8 mouse cellular contexts compared by ENCODE assay signal in genomic region chr12:85598053-85598452, GRCm38 (mm10). TPM values are rescaled to one million over a fixed set of nuclear protein-coding genes. Genes with fewer than 3 reads are reported as not detected.
A peak's percentile ranks its signal among the peaks of the same experiment; 100 is the strongest.
DNase-seq lines count a peak whose midpoint lies in the region; ATAC-seq and TF ChIP-seq lines count a peak whose summit lies in the region.

No protein-coding gene starts in this region.

- no peaks in the 10 kb centered on the region for H3K27me3 ChIP-seq in lung, postnatal 0 days (replicated peaks; ENCODE audit: insufficient read depth, low read length)
- no peaks in the 10 kb centered on the region for H3K27me3 ChIP-seq in heart, embryonic 15.5 days
- H3K27me3 ChIP-seq in liver, embryonic 16.5 days (ENCODE audit: control insufficient read depth, insufficient read depth, low read depth, low read length), result peaks cover 43% of the 10 kb centered on the region

- TF ChIP-seq CTCF in lung, postnatal 0 days (IDR thresholded peaks at IDR 0.05), result no peak

- no peak for ATAC-seq in lung, postnatal 0 days
- no peak for ATAC-seq in heart, embryonic 15.5 days (replicated peaks; ENCODE audit: insufficient number of reproducible peaks, insufficient read depth, low FRiP score, low read depth)
- ATAC-seq in liver, embryonic 16.5 days (ENCODE audit: low read depth), result no peak
- ATAC-seq in frontal cortex, adult (ENCODE audit: low TSS enrichment), result no peak

- WGBS in lung, postnatal 0 days, result 47% methylated on average over 11 of the region's 11 CpGs
- 68% methylated on average over 11 of the region's 11 CpGs for WGBS in heart, embryonic 15.5 days
- 38% methylated on average over 11 of the region's 11 CpGs for WGBS in liver, embryonic 16.5 days (ENCODE audit: insufficient replicate concordance)

- peak overlapping the region; percentile 93; the same call in 1 of the 2 replicates for H3K4me3 ChIP-seq in lung, postnatal 0 days (ENCODE audit: low read depth, low read length)
- H3K4me3 ChIP-seq in heart, embryonic 15.5 days, result peak overlapping the region; percentile 92
- H3K4me3 ChIP-seq in liver, embryonic 16.5 days (ENCODE audit: low read depth, low read length), result no peak overlapping the region

- peak overlapping the region; percentile 92 for H3K4me2 ChIP-seq in lung, postnatal 0 days (replicated peaks; ENCODE audit: low read depth, low read length)
- H3K4me2 ChIP-seq in heart, embryonic 15.5 days, result peak overlapping the region; percentile 93
- peak overlapping the region; percentile 69; the same call in 1 of the 2 replicates for H3K4me2 ChIP-seq in liver, embryonic 16.5 days (ENCODE audit: low read depth, low read length)

- H3K4me1 ChIP-seq in lung, postnatal 0 days (ENCODE audit: insufficient read depth, low read depth, low read length), result peaks cover 15% of the 10 kb centered on the region; the same call in 1 of the 2 replicates
- peaks cover 42% of the 10 kb centered on the region for H3K4me1 ChIP-seq in heart, embryonic 15.5 days (replicated peaks)
- H3K4me1 ChIP-seq in liver, embryonic 16.5 days (ENCODE audit: control insufficient read depth, low read depth, low read length), result peaks cover 2% of the 10 kb centered on the region; the same call in 1 of the 2 replicates

- no peaks in the 10 kb centered on the region for H3K9me3 ChIP-seq in lung, postnatal 0 days (ENCODE audit: low read length)
- H3K9me3 ChIP-seq in heart, embryonic 15.5 days (replicated peaks), result no peaks in the 10 kb centered on the region
- H3K9me3 ChIP-seq in liver, embryonic 16.5 days (replicated peaks; ENCODE audit: control insufficient read depth, low read length), result no peaks in the 10 kb centered on the region

- DNase-seq in lung, postnatal 0 days (ENCODE audit: low spot score), result peak; percentile 64
- no peak for DNase-seq in lung, postnatal 10 days
- DNase-seq in yolk sac, embryonic 10.5 days (ENCODE audit: low spot score), result peak; percentile 80
- no peak for DNase-seq in thymus, postnatal 36 days
- DNase-seq in embryo, embryonic 9.5 days (ENCODE audit: extremely low spot score), result no peak

- TF ChIP-seq EP300 in lung, postnatal 0 days (IDR thresholded peaks at IDR 0.05), result no peak

- no peaks in the 10 kb centered on the region for H3K36me3 ChIP-seq in lung, postnatal 0 days (ENCODE audit: insufficient read depth, low read length)
- no peaks in the 10 kb centered on the region for H3K36me3 ChIP-seq in heart, embryonic 15.5 days
- no peaks in the 10 kb centered on the region for H3K36me3 ChIP-seq in liver, embryonic 16.5 days (ENCODE audit: control insufficient read depth, insufficient read depth)

- peak overlapping the region; percentile 96 for H3K9ac ChIP-seq in lung, postnatal 0 days (replicated peaks; ENCODE audit: low read depth)
- peak overlapping the region; percentile 94; the same call in 1 of the 2 replicates for H3K9ac ChIP-seq in heart, embryonic 15.5 days
- no peak overlapping the region for H3K9ac ChIP-seq in liver, embryonic 16.5 days (ENCODE audit: low read depth, low read length)

- peak overlapping the region; percentile 96 for H3K27ac ChIP-seq in lung, postnatal 0 days (ENCODE audit: low read length)
- peak overlapping the region; percentile 93 for H3K27ac ChIP-seq in heart, embryonic 15.5 days
- no peak overlapping the region for H3K27ac ChIP-seq in liver, embryonic 16.5 days (ENCODE audit: low read length)

RNA-seq across cellular contexts. Expression of gene Jdp2, which starts 0.8 kb away (rescaled TPM):
- polyA plus RNA-seq in lung, postnatal 0 days (2015; fragmentation: Nextera tagmentation; extraction: Ambion mirVana), result 1.2 and 1.4 TPM in 2 replicates
- polyA plus RNA-seq in heart, embryonic 15.5 days (2015; fragmentation: Nextera tagmentation; extraction: Ambion mirVana), result 0.37 and 0.96 TPM in 2 replicates
- polyA plus RNA-seq in liver, embryonic 16.5 days (2015; fragmentation: Nextera tagmentation; extraction: Ambion mirVana), result 0.12 TPM in 1 of 2 replicates, not detected in the other

Comparison
In these comparisons a context has a peak if more than half of its experiments do, and no peak if none do; other contexts are left out.
1. DNase-seq: peak in lung, postnatal 0 days (single experiment) and yolk sac, embryonic 10.5 days (single experiment); none in lung, postnatal 10 days (single experiment), thymus, postnatal 36 days (0 of 2) and embryo, embryonic 9.5 days (single experiment).
2. Peak in every context shown above with its lines, with median percentiles within 50 percentile points of each other: H3K4me2 ChIP-seq.